Mouse (Mus musculus) stomach, postnatal 0 days (tissue): ENCODE measurements around the gene Patj. TPM values are rescaled to one million over a fixed set of nuclear protein-coding genes. Genes with fewer than 3 reads are reported as not detected.

Experiments
- ATAC-seq: fragments of 200-750 bp; cut with Nextera tagmentation; 2 replicates; pipeline ENCODE4 v1.8.0; 2017; ENCODE audit not compliant: low FRiP score, low TSS enrichment
- DNase-seq: peaks from one replicate; pipeline ENCODE4 v3.0.0-alpha.2; 2016; ENCODE audit warnings: low spot score
- H3K27ac ChIP-seq: fragments of 300-500 bp; sonication (generic); replicated peaks from 2 replicates; pipeline ENCODE4 v1.5.1; 2014; ENCODE audit warnings: mild to moderate bottlenecking, control low read depth
- H3K27me3 ChIP-seq: fragments of 300-500 bp; sonication (generic); 2 replicates; pipeline ENCODE4 v1.6.1; 2014; ENCODE audit warnings: low read length; ENCODE audit not compliant: control insufficient read depth, insufficient read depth
- H3K36me3 ChIP-seq: fragments of 300-500 bp; sonication (generic); 2 replicates; pipeline ENCODE4 v1.6.1; 2014; ENCODE audit warnings: low read length, mixed read lengths; ENCODE audit not compliant: control insufficient read depth, insufficient read depth
- H3K4me1 ChIP-seq: fragments of 300-500 bp; sonication (generic); replicated peaks from 2 replicates; pipeline ENCODE4 v1.6.1; 2014; ENCODE audit warnings: antibody characterized with exemption; ENCODE audit not compliant: control insufficient read depth, insufficient read depth
- H3K4me2 ChIP-seq: fragments of 300-500 bp; sonication (generic); replicated peaks from 2 replicates; pipeline ENCODE4 v1.6.1; 2014; ENCODE audit warnings: low read depth, mild to moderate bottlenecking, control low read depth, moderate library complexity
- H3K4me3 ChIP-seq: fragments of 300-500 bp; sonication (generic); 2 replicates; pipeline ENCODE4 v1.5.1; 2014; ENCODE audit warnings: low read depth, low read length, control low read depth
- H3K9ac ChIP-seq: fragments of 300-500 bp; sonication (generic); 2 replicates; pipeline ENCODE4 v1.6.1; 2014; ENCODE audit warnings: mild to moderate bottlenecking, low read length, control low read depth, mixed read lengths
- H3K9me3 ChIP-seq: fragments of 300-500 bp; sonication (generic); 2 replicates; pipeline ENCODE4 v1.6.1; 2016; ENCODE audit warnings: low read length; ENCODE audit not compliant: control insufficient read depth
- CTCF ChIP-seq: IDR thresholded peaks from 2 replicates; pipeline ENCODE4 v1.5.1; 2016; ENCODE audit warnings: antibody characterized with exemption, low read depth, mild to moderate bottlenecking, moderate library complexity
- EP300 ChIP-seq: optimal IDR thresholded peaks from 2 replicates; pipeline ENCODE3; 2016; ENCODE audit warnings: antibody characterized with exemption
- WGBS: fragments of 180-500 bp; shearing (Covaris S2); extraction: QIAGEN DNeasy Blood & Tissue Kit; methylation state at CpG from one replicate; pipeline ENCODE4 v1.1.7; 2014; 5-methylcytosine and 5-hydroxymethylcytosine counted together
- polyA plus RNA-seq: library from polyadenylated mRNA; unstranded; fragments of >200 nt; fragmentation: Nextera tagmentation; extraction: Ambion mirVana; gene quantifications from 2 replicates; pipeline ENCODE4 v1.2.1, GENCODE M21; 2015

Patj gene
- polyA plus RNA-seq, 1 experiment from 2014 or later, result 6.2 TPM

DNA sequence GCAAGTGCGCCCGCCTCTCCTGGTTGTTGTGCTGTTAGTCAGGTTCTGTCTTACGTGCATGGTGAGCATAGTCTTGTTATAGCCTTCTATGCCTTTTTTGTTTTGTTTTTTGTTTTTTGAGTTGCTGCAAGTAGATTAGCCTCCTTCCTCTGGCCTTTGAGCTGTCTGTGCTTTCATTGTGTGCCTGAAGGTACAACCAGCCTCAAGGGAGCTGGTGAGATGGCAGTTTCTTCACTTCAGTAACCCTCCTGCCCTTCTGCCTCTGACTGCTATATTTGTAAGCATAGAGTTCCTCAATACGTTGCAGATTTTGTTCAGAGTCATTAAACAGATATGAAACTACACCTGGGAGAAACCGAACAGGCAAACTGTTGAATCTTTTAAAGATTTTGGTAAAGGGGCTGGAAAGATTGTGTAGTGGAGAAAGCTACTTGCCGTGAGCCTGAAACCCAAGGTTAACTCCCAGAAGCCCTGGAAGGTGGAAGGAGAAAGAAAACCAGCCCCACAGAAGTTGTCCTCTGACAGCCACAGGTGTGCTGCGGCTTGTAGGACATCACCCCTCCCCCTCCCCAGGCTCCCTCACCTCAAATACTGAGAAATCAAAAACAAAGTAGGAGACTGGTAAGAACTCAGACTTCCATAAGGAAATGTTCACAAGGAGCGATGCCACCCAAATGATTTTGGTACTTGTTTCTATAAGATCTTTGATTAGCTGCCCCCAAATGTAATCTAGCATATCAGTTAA lies 43.8 kb downstream of the Patj start:
- no peak overlapping the region for H3K4me3 ChIP-seq
- H3K36me3 ChIP-seq, result no peaks in the 10 kb centered on the region
- no peaks in the 10 kb centered on the region for H3K9me3 ChIP-seq
- H3K4me2 ChIP-seq, result no peak overlapping the region
- no peak overlapping the region for H3K9ac ChIP-seq
- no peak for DNase-seq
- TF ChIP-seq CTCF (no peak), EP300 (no peak)
- H3K27me3 ChIP-seq, result no peaks in the 10 kb centered on the region
- H3K4me1 ChIP-seq, result no peaks in the 10 kb centered on the region
- no peak overlapping the region for H3K27ac ChIP-seq
- no peak for ATAC-seq
- WGBS, result 89% methylated on average over 8 of the region's 8 CpGs

DNA sequence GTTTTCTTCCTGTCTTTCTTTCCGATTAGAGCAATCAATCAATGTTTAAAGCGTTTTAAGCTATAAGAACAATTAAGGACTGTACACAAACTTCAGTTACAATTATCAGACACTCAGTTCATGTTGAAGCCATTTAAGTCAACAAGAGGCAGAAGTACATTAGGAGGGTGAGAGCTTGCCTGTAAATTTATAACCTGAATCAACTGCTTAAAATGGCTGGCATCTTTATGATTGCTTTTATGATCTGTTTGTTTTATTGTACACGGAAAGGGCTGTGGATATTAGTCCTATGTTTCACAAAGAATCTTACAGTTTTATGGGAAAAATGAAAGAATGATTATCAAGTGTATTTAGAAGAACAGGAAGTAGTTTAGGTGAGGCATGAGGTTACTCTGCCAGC lies 45.7 kb downstream of the Patj start:
- no peaks in the 10 kb centered on the region for H3K4me1 ChIP-seq
- TF ChIP-seq EP300 (no peak), CTCF (no peak)
- no peak overlapping the region for H3K9ac ChIP-seq
- 54% methylated on average over 3 of the region's 3 CpGs for WGBS
- ATAC-seq, result no peak
- no peak for DNase-seq
- H3K27ac ChIP-seq, result no peak overlapping the region
- H3K36me3 ChIP-seq, result no peaks in the 10 kb centered on the region
- H3K4me2 ChIP-seq, result no peak overlapping the region
- no peak overlapping the region for H3K4me3 ChIP-seq
- no peaks in the 10 kb centered on the region for H3K27me3 ChIP-seq
- H3K9me3 ChIP-seq, result no peaks in the 10 kb centered on the region

DNA sequence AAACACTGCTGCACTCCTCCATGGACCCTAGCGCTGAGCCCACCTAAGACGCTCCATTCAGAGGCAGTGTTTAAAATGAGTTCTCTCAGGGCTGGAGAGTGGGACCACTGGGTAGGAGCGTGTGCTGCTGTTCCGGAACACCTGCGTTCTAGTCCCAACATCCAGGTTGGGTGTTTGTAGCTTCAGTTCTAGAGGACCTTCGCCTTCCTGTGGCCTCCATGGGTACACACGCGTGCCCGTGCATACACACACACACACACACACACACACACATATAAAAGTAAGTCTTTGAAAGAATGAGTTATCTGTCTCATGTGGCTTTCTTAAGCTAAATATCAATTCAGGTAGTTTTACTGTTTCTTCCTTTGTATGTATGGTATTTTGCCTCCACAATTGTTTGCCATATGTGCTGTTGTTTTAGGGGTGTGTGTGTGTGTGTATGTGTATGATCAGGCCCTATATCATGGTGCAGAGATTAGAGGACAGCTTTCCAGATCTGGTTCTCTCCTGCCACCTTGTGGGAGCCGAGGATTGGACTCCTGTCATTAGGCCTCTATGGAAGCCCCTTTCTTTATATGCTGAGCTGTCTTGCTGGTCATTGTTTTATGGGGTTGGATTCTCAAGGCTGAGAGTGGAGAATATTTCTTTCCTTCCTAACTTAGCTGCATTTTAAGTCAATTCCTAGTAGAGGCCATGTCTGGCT lies 49.0 kb downstream of the Patj start:
- TF ChIP-seq CTCF (peak; percentile 82), EP300 (no peak)
- H3K4me1 ChIP-seq, result no peaks in the 10 kb centered on the region
- no peaks in the 10 kb centered on the region for H3K27me3 ChIP-seq
- no peak for ATAC-seq
- no peaks in the 10 kb centered on the region for H3K36me3 ChIP-seq
- WGBS, result 87% methylated on average over 10 of the region's 10 CpGs
- no peaks in the 10 kb centered on the region for H3K9me3 ChIP-seq
- no peak overlapping the region for H3K4me2 ChIP-seq
- H3K27ac ChIP-seq, result no peak overlapping the region
- no peak overlapping the region for H3K4me3 ChIP-seq
- peak; percentile 50 for DNase-seq
- no peak overlapping the region for H3K9ac ChIP-seq

DNA sequence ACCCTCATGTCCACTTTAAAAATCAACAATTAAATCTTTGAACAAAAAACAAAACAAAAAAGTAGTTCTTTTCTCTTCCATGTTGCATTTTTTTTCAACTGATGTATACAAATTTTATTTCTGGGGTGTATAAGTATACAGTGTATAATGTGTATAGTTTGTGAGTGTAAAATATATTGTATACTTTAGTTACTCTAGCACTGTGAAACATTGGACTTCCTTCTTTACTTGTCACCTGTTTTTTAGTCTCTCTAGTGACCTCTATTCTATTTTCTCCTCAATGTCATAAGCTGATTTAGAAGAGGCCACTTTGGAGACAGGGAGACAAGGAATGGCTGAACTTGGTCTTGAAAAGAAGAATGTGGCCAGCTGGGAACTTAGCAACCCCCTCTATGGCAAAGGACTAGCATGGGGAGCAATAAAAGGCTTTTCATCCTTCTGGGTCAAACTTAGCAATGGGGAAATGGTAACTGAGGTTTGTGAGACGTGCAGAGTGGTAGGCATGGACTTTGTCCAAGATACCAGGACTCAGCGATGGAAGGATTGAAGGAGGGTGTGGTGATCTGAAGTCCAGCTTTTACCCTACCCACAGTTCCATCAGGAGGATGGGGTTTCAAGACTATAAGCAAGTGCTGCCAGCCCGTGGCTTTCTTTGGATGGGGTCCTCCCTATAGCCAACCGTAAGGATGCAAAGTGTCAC lies 54.1 kb downstream of the Patj start:
- Histone ChIP-seq H3K27me3 (no peaks in the 10 kb centered on the region), H3K4me3 (no peak overlapping the region), H3K36me3 (no peaks in the 10 kb centered on the region), H3K9me3 (no peaks in the 10 kb centered on the region), H3K4me1 (no peaks in the 10 kb centered on the region), H3K9ac (no peak overlapping the region), H3K27ac (no peak overlapping the region; the same call in 1 of the 2 replicates), H3K4me2 (no peak overlapping the region)
- WGBS, result 53% methylated on average over 4 of the region's 4 CpGs
- DNase-seq, result no peak
- TF ChIP-seq EP300 (no peak), CTCF (no peak)
- ATAC-seq, result peak; percentile 40; the same call in 1 of the 2 replicates

DNA sequence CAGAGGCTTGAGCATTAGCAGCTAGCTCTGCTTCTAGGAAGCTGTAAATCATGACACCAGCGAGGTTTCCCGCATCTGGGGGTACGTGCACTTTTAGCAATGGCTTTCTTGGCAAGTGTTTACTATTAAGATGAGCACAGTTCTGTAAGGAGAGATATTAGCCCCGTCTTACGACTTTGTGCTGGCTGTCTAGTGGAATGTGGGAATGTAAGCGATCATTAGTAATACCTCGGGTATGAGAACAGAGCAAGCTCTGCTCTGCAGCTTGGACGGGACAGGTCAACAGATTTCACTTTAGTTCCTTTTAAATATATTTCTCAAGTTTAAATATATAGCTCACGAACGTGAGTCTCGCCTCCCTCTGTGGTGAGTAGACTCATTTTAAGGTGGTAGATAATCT lies 54.7 kb downstream of the Patj start:
- Histone ChIP-seq H3K4me3 (no peak overlapping the region), H3K4me2 (no peak overlapping the region), H3K4me1 (no peaks in the 10 kb centered on the region), H3K9me3 (no peaks in the 10 kb centered on the region), H3K27ac (no peak overlapping the region; the same call in 1 of the 2 replicates), H3K9ac (no peak overlapping the region), H3K36me3 (no peaks in the 10 kb centered on the region), H3K27me3 (no peaks in the 10 kb centered on the region)
- TF ChIP-seq EP300 (no peak), CTCF (no peak)
- DNase-seq, result no peak
- WGBS, result 53% methylated on average over 11 of the region's 11 CpGs
- peak; percentile 42; the same call in 1 of the 2 replicates for ATAC-seq

DNA sequence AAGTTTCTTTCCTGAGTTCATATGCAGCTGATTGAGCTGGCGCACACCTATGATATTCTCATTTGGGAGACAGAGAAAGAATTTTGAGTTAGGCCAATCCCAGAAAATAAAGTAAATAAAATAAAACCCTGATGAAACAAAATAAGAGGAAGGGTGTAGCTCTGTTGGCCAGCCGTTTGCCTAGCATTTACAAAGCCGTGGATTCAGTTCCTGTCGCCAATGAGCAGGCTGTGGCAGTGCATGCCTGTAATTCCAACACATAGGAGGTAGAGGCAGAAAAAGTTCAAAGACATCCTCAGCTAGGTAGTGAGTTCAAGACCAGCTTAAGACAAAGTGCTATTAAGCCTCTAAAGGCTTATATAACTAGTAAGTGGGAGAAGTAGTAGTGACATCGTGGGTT lies 55.2 kb downstream of the Patj start:
- Histone ChIP-seq H3K27me3 (no peaks in the 10 kb centered on the region), H3K9ac (no peak overlapping the region), H3K27ac (no peak overlapping the region), H3K36me3 (no peaks in the 10 kb centered on the region), H3K4me3 (no peak overlapping the region), H3K9me3 (no peaks in the 10 kb centered on the region), H3K4me2 (no peak overlapping the region), H3K4me1 (no peaks in the 10 kb centered on the region)
- DNase-seq (no peak), ATAC-seq (no peak)
- TF ChIP-seq CTCF (no peak), EP300 (no peak)
- WGBS, result 56% methylated on average over 5 of the region's 5 CpGs
